30 mouse cellular contexts compared by ENCODE assay signal in the genomic region with DNA sequence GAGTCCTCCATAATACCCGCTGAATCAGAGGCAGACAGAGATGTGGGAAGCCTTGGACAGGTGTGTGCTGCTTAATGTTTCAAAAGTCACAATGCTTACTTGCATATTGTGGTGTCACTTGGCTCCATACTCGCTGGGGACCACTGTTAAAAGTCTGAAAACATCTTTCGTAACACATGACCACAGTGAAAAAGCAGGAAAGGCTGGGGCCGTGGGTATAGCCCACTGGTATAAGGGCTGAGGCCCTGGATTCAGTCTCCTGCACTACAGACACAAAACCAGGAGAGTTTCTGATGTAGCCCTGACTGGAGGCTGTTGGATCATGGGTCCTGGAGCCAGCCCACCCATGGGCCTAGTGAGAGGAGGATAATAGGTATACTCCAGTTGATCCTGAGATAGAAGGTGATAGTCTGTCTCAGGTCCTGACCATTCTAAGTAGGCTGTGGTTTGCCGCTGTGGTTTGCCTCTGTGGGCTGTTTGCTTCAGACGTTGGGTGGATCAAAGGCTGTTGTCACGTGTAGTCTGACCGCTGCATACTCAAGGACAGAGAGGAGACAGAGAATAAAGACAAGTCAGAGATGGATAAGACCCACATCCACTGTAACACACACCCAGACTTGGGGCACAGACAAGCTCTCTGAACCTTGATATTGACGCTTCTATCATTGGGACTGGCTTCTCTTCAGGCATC. TPM values are rescaled to one million over a fixed set of nuclear protein-coding genes. Genes with fewer than 3 reads are reported as not detected.
DNase-seq lines count a peak whose midpoint lies in the region; ATAC-seq lines count a peak whose summit lies in the region.
"Had no signal": no experiment of that assay in that cellular context is flagged by ENCODE, and none has a peak within 500 bp of the region (broad histone marks: within the 10 kb centered on the region; RNA-seq: fewer than 3 reads in every experiment).

No protein-coding gene starts in this region.

- H3K9ac ChIP-seq in neural tube, embryonic 15.5 days (replicated peaks): no peak overlapping the region
- H3K9ac ChIP-seq: heart, embryonic 13.5 days; hindbrain, embryonic 12.5 days had no signal

- H3K36me3 ChIP-seq in neural tube, embryonic 15.5 days: no peaks in the 10 kb centered on the region
- H3K36me3 ChIP-seq in forebrain, embryonic 10.5 days (replicated peaks): no peaks in the 10 kb centered on the region
- H3K36me3 ChIP-seq: embryonic facial prominence, embryonic 10.5 days; G1E; heart, embryonic 13.5 days; hindbrain, embryonic 12.5 days had no signal

- H3K9me3 ChIP-seq in neural tube, embryonic 15.5 days (replicated peaks): no peaks in the 10 kb centered on the region
- H3K9me3 ChIP-seq in forebrain, embryonic 10.5 days: no peaks in the 10 kb centered on the region
- H3K9me3 ChIP-seq: embryonic facial prominence, embryonic 10.5 days; G1E; heart, embryonic 13.5 days; hindbrain, embryonic 12.5 days had no signal

- H3K4me3 ChIP-seq in neural tube, embryonic 15.5 days (replicated peaks): no peak overlapping the region
- no peak overlapping the region for H3K4me3 ChIP-seq in forebrain, embryonic 10.5 days
- H3K4me3 ChIP-seq: embryonic facial prominence, embryonic 10.5 days; heart, adult 2 months; heart, embryonic 13.5 days; hindbrain, embryonic 12.5 days had no signal

- WGBS in neural tube, embryonic 15.5 days: 81% methylated on average over 9 of the region's 9 CpGs
- 82% methylated on average over 9 of the region's 9 CpGs for WGBS in forebrain, embryonic 10.5 days

- H3K27me3 ChIP-seq in neural tube, embryonic 15.5 days (replicated peaks): no peaks in the 10 kb centered on the region
- H3K27me3 ChIP-seq in forebrain, embryonic 10.5 days (ENCODE audit: poor library complexity, severe bottlenecking): no peaks in the 10 kb centered on the region
- H3K27me3 ChIP-seq: hindbrain, embryonic 12.5 days had no signal

- no peak overlapping the region for H3K27ac ChIP-seq in neural tube, embryonic 15.5 days (replicated peaks)
- H3K27ac ChIP-seq in forebrain, embryonic 10.5 days: no peak overlapping the region
- H3K27ac ChIP-seq: embryonic facial prominence, embryonic 10.5 days; heart, adult 2 months; heart, embryonic 13.5 days; hindbrain, embryonic 12.5 days; macrophage had no signal

- peak; percentile 83 for ATAC-seq in activated CD4-positive, CD25-positive, alpha-beta regulatory T cell, adult 4 months
- peak; percentile 58 for ATAC-seq in inflammation-experienced regulatory T-cells, adult 6 months
- ATAC-seq in neural tube, embryonic 15.5 days (ENCODE audit: low FRiP score): no peak
- ATAC-seq: forebrain, embryonic 16.5 days; lung, postnatal 0 days; Patski had no signal

- no peaks in the 10 kb centered on the region for H3K4me1 ChIP-seq in neural tube, embryonic 15.5 days
- no peaks in the 10 kb centered on the region for H3K4me1 ChIP-seq in forebrain, embryonic 10.5 days
- H3K4me1 ChIP-seq: embryonic facial prominence, embryonic 10.5 days; heart, embryonic 13.5 days; hindbrain, embryonic 12.5 days had no signal

- H3K4me2 ChIP-seq in neural tube, embryonic 15.5 days: no peak overlapping the region
- H3K4me2 ChIP-seq: heart, embryonic 13.5 days; hindbrain, embryonic 12.5 days; midbrain, embryonic 11.5 days had no signal

- peak; percentile 33 for DNase-seq in adrenal gland, postnatal 14 days
- no peak for DNase-seq in adrenal gland, adult 18-20 months (ENCODE audit: low spot score in 2 of 2)
- no peak for DNase-seq in forebrain, embryonic 10.5 days (ENCODE audit: extremely low spot score, low spot score)
- DNase-seq in left cerebral cortex, adult 9 months (ENCODE audit: low spot score in 2 of 2): no peak
- DNase-seq: cerebellum, adult 9-11 months; gastrocnemius, postnatal 14 days; heart, adult 2 months; heart, postnatal 14 days; kidney, adult 8-10 months; kidney, postnatal 10 days; thymus, postnatal 14 days had no signal

RNA-seq across cellular contexts. Expression of a gene that starts 15.5 kb away (rescaled TPM):
- total RNA-seq in adrenal gland, postnatal 14 days (2021): not detected in 2 replicates
- not detected for total RNA-seq in adrenal gland, adult 18-20 months (2021)
- not detected for polyA plus RNA-seq in activated CD4-positive, CD25-positive, alpha-beta regulatory T cell, adult 4 months (2017; shearing (Covaris generic))
- not detected for polyA plus RNA-seq in inflammation-experienced regulatory T-cells, adult 6 months (2017; shearing (Covaris generic))
- polyA plus RNA-seq in neural tube, embryonic 15.5 days (2015; fragmentation: Nextera tagmentation; extraction: Ambion mirVana): not detected in 2 replicates
- not detected in 2 replicates for polyA plus RNA-seq in forebrain, embryonic 10.5 days (2016; fragmentation: Nextera tagmentation; extraction: Ambion mirVana)
- total RNA-seq: gastrocnemius, postnatal 14 days; heart, adult 2 months; heart, postnatal 14 days; layer of hippocampus, adult 18-20 months; layer of hippocampus, postnatal 14 days; left cerebral cortex, postnatal 10 days; liver, adult 2 months had no signal
- polyA plus RNA-seq: cortical plate, adult 2 months; embryonic facial prominence, embryonic 10.5 days; forebrain, embryonic 16.5 days; G1E; heart, adult 2 months; heart, embryonic 13.5 days; limb, embryonic 11.5 days; liver, adult 2 months; midbrain, embryonic 11.5 days; midbrain, postnatal 0 days; Patski had no signal

RNA-seq across cellular contexts. Expression of a gene that starts 16.7 kb away (rescaled TPM):
- 9.1 and 9.3 TPM in 2 replicates for total RNA-seq in adrenal gland, postnatal 14 days (2021)
- 10 to 100 TPM; 10.5 to 11.9 TPM for total RNA-seq in adrenal gland, adult 18-20 months (2021)
- polyA plus RNA-seq in activated CD4-positive, CD25-positive, alpha-beta regulatory T cell, adult 4 months (2017; shearing (Covaris generic)): 10 to 100 TPM in 1 of 2 experiments, 1 to 10 TPM in 1; 6.5 to 10.3 TPM
- 10 to 100 TPM in 1 of 3 experiments, 1 to 10 TPM in 2; 7.6 to 10.2 (median 7.8) TPM for polyA plus RNA-seq in inflammation-experienced regulatory T-cells, adult 6 months (2017; shearing (Covaris generic))
- 31.5 and 33.3 TPM in 2 replicates for polyA plus RNA-seq in neural tube, embryonic 15.5 days (2015; fragmentation: Nextera tagmentation; extraction: Ambion mirVana)
- polyA plus RNA-seq in forebrain, embryonic 10.5 days (2016; fragmentation: Nextera tagmentation; extraction: Ambion mirVana): 27.1 and 30.9 TPM in 2 replicates

RNA-seq across cellular contexts. Expression of a gene that starts 40.0 kb away (rescaled TPM):
- 56.7 and 59.3 TPM in 2 replicates for total RNA-seq in adrenal gland, postnatal 14 days (2021)
- 10 to 100 TPM; 48.7 to 58.7 TPM for total RNA-seq in adrenal gland, adult 18-20 months (2021)
- polyA plus RNA-seq in activated CD4-positive, CD25-positive, alpha-beta regulatory T cell, adult 4 months (2017; shearing (Covaris generic)): 10 to 100 TPM; 43.4 to 44.5 TPM
- polyA plus RNA-seq in inflammation-experienced regulatory T-cells, adult 6 months (2017; shearing (Covaris generic)): 10 to 100 TPM; 40.5 to 41.4 (median 41.1) TPM
- polyA plus RNA-seq in neural tube, embryonic 15.5 days (2015; fragmentation: Nextera tagmentation; extraction: Ambion mirVana): 37.9 and 44.8 TPM in 2 replicates
- polyA plus RNA-seq in forebrain, embryonic 10.5 days (2016; fragmentation: Nextera tagmentation; extraction: Ambion mirVana): 23.9 and 24.1 TPM in 2 replicates

RNA-seq across cellular contexts. Expression of a gene that starts 40.4 kb away (rescaled TPM):
- total RNA-seq in adrenal gland, postnatal 14 days (2021): 38.5 and 47.5 TPM in 2 replicates
- 10 to 100 TPM; 38.5 to 39.3 TPM for total RNA-seq in adrenal gland, adult 18-20 months (2021)
- polyA plus RNA-seq in activated CD4-positive, CD25-positive, alpha-beta regulatory T cell, adult 4 months (2017; shearing (Covaris generic)): 1 to 10 TPM; 3.7 to 5.9 TPM
- polyA plus RNA-seq in inflammation-experienced regulatory T-cells, adult 6 months (2017; shearing (Covaris generic)): 1 to 10 TPM; 5.1 to 7.9 (median 6.8) TPM
- polyA plus RNA-seq in neural tube, embryonic 15.5 days (2015; fragmentation: Nextera tagmentation; extraction: Ambion mirVana): 47.1 and 47.7 TPM in 2 replicates
- 39.8 and 40.9 TPM in 2 replicates for polyA plus RNA-seq in forebrain, embryonic 10.5 days (2016; fragmentation: Nextera tagmentation; extraction: Ambion mirVana)
